ENCODE assay signal across 8 mouse cellular contexts in genomic region chr5:38220328-38220912, GRCm38 (mm10). TPM values are rescaled to one million over a fixed set of nuclear protein-coding genes. Genes with fewer than 3 reads are reported as not detected.
DNase-seq lines count a peak whose midpoint lies in the region; ATAC-seq lines count a peak whose summit lies in the region.

TSS of gene Zbtb49 (minus strand) at chr5:38220457.
TSS of gene Lyar (plus strand) at chr5:38220470.

- H3K4me3 ChIP-seq in forebrain, embryonic 10.5 days: peak within 1 kb of the TSS; percentile 87
- H3K4me3 ChIP-seq in heart, embryonic 16.5 days (ENCODE audit: low read length): peak within 1 kb of the TSS; percentile 94
- peak within 1 kb of the TSS; percentile 92 for H3K4me3 ChIP-seq in liver, embryonic 15.5 days (replicated peaks)
- peak within 1 kb of the TSS; percentile 86 for H3K4me3 ChIP-seq in neural tube, embryonic 12.5 days

- H3K27ac ChIP-seq in forebrain, embryonic 10.5 days: peak within 1 kb of the TSS; percentile 91
- peak within 1 kb of the TSS; percentile 77 for H3K27ac ChIP-seq in heart, embryonic 16.5 days (ENCODE audit: low read length)
- peak within 1 kb of the TSS; percentile 75 for H3K27ac ChIP-seq in liver, embryonic 15.5 days (replicated peaks)
- H3K27ac ChIP-seq in neural tube, embryonic 12.5 days: peak within 1 kb of the TSS; percentile 32; the same call in 1 of the 2 replicates

- H3K27me3 ChIP-seq in forebrain, embryonic 10.5 days (ENCODE audit: poor library complexity, severe bottlenecking): no peaks in the 10 kb centered on the region
- no peaks in the 10 kb centered on the region for H3K27me3 ChIP-seq in heart, embryonic 16.5 days (ENCODE audit: control insufficient read depth, insufficient read depth, low read length)
- no peaks in the 10 kb centered on the region for H3K27me3 ChIP-seq in liver, embryonic 15.5 days
- H3K27me3 ChIP-seq in neural tube, embryonic 12.5 days (replicated peaks): no peaks in the 10 kb centered on the region

- peak within 1 kb of the TSS; percentile 93 for H3K4me2 ChIP-seq in heart, embryonic 16.5 days (ENCODE audit: low read depth, low read length)
- peak within 1 kb of the TSS; percentile 94 for H3K4me2 ChIP-seq in liver, embryonic 15.5 days
- H3K4me2 ChIP-seq in neural tube, embryonic 12.5 days (replicated peaks): peak within 1 kb of the TSS; percentile 79

- ATAC-seq in heart, embryonic 16.5 days (replicated peaks; ENCODE audit: extremely low read depth, insufficient read depth, low FRiP score): peak; percentile 92
- ATAC-seq in liver, embryonic 15.5 days (ENCODE audit: insufficient read depth): peak; percentile 91
- ATAC-seq in neural tube, embryonic 12.5 days (ENCODE audit: low FRiP score, low read depth): peak; percentile 91

- peak; percentile 96 to 97 for DNase-seq in CD8-positive naive resting alpha-beta T cell, adult 2 months (ENCODE audit: low read depth in 2 of 2, low spot score in 2 of 2)
- DNase-seq in c-Kit-positive CD71-negative TER-119-negative erythroid progenitor cells, embryonic 14.5 days (ENCODE audit: low read depth): peak; percentile 82
- DNase-seq in forebrain, embryonic 10.5 days (ENCODE audit: extremely low spot score, low spot score): peak; percentile 93
- DNase-seq in kidney, postnatal 36 days: peak; percentile 92 to 95
- DNase-seq in telencephalon, adult 2 months (ENCODE audit: low read depth, low spot score): peak; percentile 63

- peaks cover 42% of the 10 kb centered on the region for H3K36me3 ChIP-seq in forebrain, embryonic 10.5 days (replicated peaks)
- peaks cover 7% of the 10 kb centered on the region; the same call in 1 of the 2 replicates for H3K36me3 ChIP-seq in heart, embryonic 16.5 days (ENCODE audit: control insufficient read depth, insufficient read depth)
- H3K36me3 ChIP-seq in liver, embryonic 15.5 days (replicated peaks): peaks cover 17% of the 10 kb centered on the region
- H3K36me3 ChIP-seq in neural tube, embryonic 12.5 days: peaks cover 12% of the 10 kb centered on the region

- H3K9ac ChIP-seq in heart, embryonic 16.5 days (ENCODE audit: low read length): peak within 1 kb of the TSS; percentile 91
- peak within 1 kb of the TSS; percentile 82 for H3K9ac ChIP-seq in liver, embryonic 15.5 days
- H3K9ac ChIP-seq in neural tube, embryonic 12.5 days: peak within 1 kb of the TSS; percentile 79

- WGBS in forebrain, embryonic 10.5 days: under 1% methylated on average over 55 of the region's 55 CpGs
- WGBS in heart, embryonic 16.5 days: under 1% methylated on average over 55 of the region's 55 CpGs
- WGBS in liver, embryonic 15.5 days (ENCODE audit: insufficient replicate concordance): under 1% methylated on average over 55 of the region's 55 CpGs
- under 1% methylated on average over 55 of the region's 55 CpGs for WGBS in neural tube, embryonic 12.5 days

- peaks cover 31% of the 10 kb centered on the region for H3K4me1 ChIP-seq in forebrain, embryonic 10.5 days
- peaks cover 14% of the 10 kb centered on the region for H3K4me1 ChIP-seq in heart, embryonic 16.5 days (ENCODE audit: control insufficient read depth, insufficient read depth, low read length)
- peaks cover 31% of the 10 kb centered on the region for H3K4me1 ChIP-seq in liver, embryonic 15.5 days (replicated peaks)
- peaks cover 18% of the 10 kb centered on the region for H3K4me1 ChIP-seq in neural tube, embryonic 12.5 days

- H3K9me3 ChIP-seq in forebrain, embryonic 10.5 days: no peaks in the 10 kb centered on the region
- no peaks in the 10 kb centered on the region for H3K9me3 ChIP-seq in heart, embryonic 16.5 days (replicated peaks; ENCODE audit: control insufficient read depth, low read length)
- no peaks in the 10 kb centered on the region for H3K9me3 ChIP-seq in liver, embryonic 15.5 days (replicated peaks)
- no peaks in the 10 kb centered on the region for H3K9me3 ChIP-seq in neural tube, embryonic 12.5 days

RNA-seq across cellular contexts. Expression of gene Zbtb49, which starts in this region (rescaled TPM):
- 16.0 and 18.0 TPM in 2 replicates for polyA plus RNA-seq in forebrain, embryonic 10.5 days (2016; fragmentation: Nextera tagmentation; extraction: Ambion mirVana)
- polyA plus RNA-seq in heart, embryonic 16.5 days (2015; fragmentation: Nextera tagmentation; extraction: Ambion mirVana): 8.0 and 8.1 TPM in 2 replicates
- 2.7 and 2.9 TPM in 2 replicates for polyA plus RNA-seq in liver, embryonic 15.5 days (2015; fragmentation: Nextera tagmentation; extraction: Ambion mirVana)
- polyA plus RNA-seq in neural tube, embryonic 12.5 days (2016; fragmentation: Nextera tagmentation; extraction: Ambion mirVana): 21.3 and 22.3 TPM in 2 replicates

RNA-seq across cellular contexts. Expression of gene Lyar, which starts in this region (rescaled TPM):
- polyA plus RNA-seq in forebrain, embryonic 10.5 days (2016; fragmentation: Nextera tagmentation; extraction: Ambion mirVana): 191 and 208 TPM in 2 replicates
- 40.1 and 53.7 TPM in 2 replicates for polyA plus RNA-seq in heart, embryonic 16.5 days (2015; fragmentation: Nextera tagmentation; extraction: Ambion mirVana)
- polyA plus RNA-seq in liver, embryonic 15.5 days (2015; fragmentation: Nextera tagmentation; extraction: Ambion mirVana): 37.0 and 47.7 TPM in 2 replicates
- polyA plus RNA-seq in neural tube, embryonic 12.5 days (2016; fragmentation: Nextera tagmentation; extraction: Ambion mirVana): 83.6 and 92.4 TPM in 2 replicates

Comparison
In these comparisons a context has a peak if more than half of its experiments do, and no peak if none do; other contexts are left out.
1. Peak in every context shown above with its lines: DNase-seq, ATAC-seq, H3K4me3 ChIP-seq and H3K27ac ChIP-seq.
2. H3K27ac ChIP-seq: peak in every context shown above with its lines; median percentile 91 in forebrain, embryonic 10.5 days; 77 in heart, embryonic 16.5 days; 75 in liver, embryonic 15.5 days; 32 in neural tube, embryonic 12.5 days.